Mouse (Mus musculus): Measurements from ENCODE around the gene Cutal. TPM values are rescaled to one million over a fixed set of nuclear protein-coding genes. Genes with fewer than 3 reads are reported as not detected.

Cutal gene
- polyA plus RNA-seq, 1 experiment from 2014 or later, result 10.1 TPM

- Histone ChIP-seq H3K4me3 (replicated peaks) (no peak overlapping the region), H3K4me2 (no peak overlapping the region), H3K27me3 (peaks cover 4% of the 10 kb centered on the region), H3K36me3 (peaks cover 33% of the 10 kb centered on the region), H3K9me3 (replicated peaks) (no peaks in the 10 kb centered on the region), H3K4me1 (peaks cover 23% of the 10 kb centered on the region), H3K27ac (no peak overlapping the region), H3K9ac (no peak overlapping the region)
- WGBS, result 42% methylated on average over 12 of the region's 12 CpGs
- no peak for ATAC-seq (replicated peaks; ENCODE audit: low FRiP score)
Measured at GRCm38 (mm10) chr2:34906861-34907604, 32.8 kb downstream of the Cutal start.

- 93% methylated on average over 4 of the region's 4 CpGs for WGBS
- no peak for ATAC-seq (replicated peaks; ENCODE audit: low FRiP score)
- no peak overlapping the region for H3K27ac ChIP-seq
- no peak overlapping the region for H3K9ac ChIP-seq
- peaks cover 37% of the 10 kb centered on the region for H3K4me1 ChIP-seq
- H3K27me3 ChIP-seq, result peaks cover 11% of the 10 kb centered on the region
- H3K4me3 ChIP-seq (replicated peaks), result no peak overlapping the region
- H3K36me3 ChIP-seq, result peaks cover 13% of the 10 kb centered on the region; the same call in 1 of the 2 replicates
- H3K9me3 ChIP-seq (replicated peaks), result no peaks in the 10 kb centered on the region
- H3K4me2 ChIP-seq, result no peak overlapping the region
Measured at GRCm38 (mm10) chr2:34909719-34910118, 35.5 kb downstream of the Cutal start.

GRCm38 (mm10) chr2:34911871-34912270, 37.7 kb downstream of the Cutal start:
- H3K4me1 ChIP-seq, result peaks cover 32% of the 10 kb centered on the region
- H3K27ac ChIP-seq, result 0 out of 2 replicates have a peak overlapping the region, but pooled peaks have one; percentile 29
- ATAC-seq (replicated peaks; ENCODE audit: low FRiP score), result no peak
- 63% methylated on average over 5 of the region's 5 CpGs for WGBS
- peak overlapping the region; percentile 93 for H3K4me2 ChIP-seq
- H3K36me3 ChIP-seq, result peaks cover 13% of the 10 kb centered on the region; the same call in 1 of the 2 replicates
- peak overlapping the region; percentile 62 for H3K4me3 ChIP-seq (replicated peaks)
- peaks cover 11% of the 10 kb centered on the region for H3K27me3 ChIP-seq
- no peaks in the 10 kb centered on the region for H3K9me3 ChIP-seq (replicated peaks)
- H3K9ac ChIP-seq, result peak overlapping the region; percentile 24; the same call in 1 of the 2 replicates

- ATAC-seq (replicated peaks; ENCODE audit: low FRiP score), result no peak
- Histone ChIP-seq H3K4me1 (peaks cover 31% of the 10 kb centered on the region), H3K4me2 (peak overlapping the region; percentile 93), H3K4me3 (replicated peaks) (peak overlapping the region; percentile 62), H3K9me3 (replicated peaks) (no peaks in the 10 kb centered on the region), H3K9ac (peak overlapping the region; percentile 65), H3K27me3 (peaks cover 11% of the 10 kb centered on the region), H3K36me3 (peaks cover 13% of the 10 kb centered on the region; the same call in 1 of the 2 replicates), H3K27ac (peak overlapping the region; percentile 63)
- 34% methylated on average over 7 of the region's 7 CpGs for WGBS
Measured at GRCm38 (mm10) chr2:34912613-34913012, 38.4 kb downstream of the Cutal start.

GRCm38 (mm10) chr2:34913218-34914068, 39.2 kb downstream of the Cutal start, which contains the start of gene Phf19:
Phf19 (minus strand) TSS chr2:34914026.
- peak within 1 kb of the TSS; percentile 65 for H3K9ac ChIP-seq
- peaks cover 11% of the 10 kb centered on the region for H3K27me3 ChIP-seq
- peak within 1 kb of the TSS; percentile 63 for H3K27ac ChIP-seq
- ATAC-seq (replicated peaks; ENCODE audit: low FRiP score), result peak; percentile 61
- H3K4me1 ChIP-seq, result peaks cover 31% of the 10 kb centered on the region
- under 1% methylated on average over 59 of the region's 64 CpGs for WGBS
- no peaks in the 10 kb centered on the region for H3K9me3 ChIP-seq (replicated peaks)
- H3K36me3 ChIP-seq, result peaks cover 13% of the 10 kb centered on the region; the same call in 1 of the 2 replicates
- H3K4me2 ChIP-seq, result peak within 1 kb of the TSS; percentile 93
- H3K4me3 ChIP-seq (replicated peaks), result peak within 1 kb of the TSS; percentile 62

- Histone ChIP-seq H3K4me3 (replicated peaks) (peak overlapping the region; percentile 62), H3K4me2 (peak overlapping the region; percentile 93), H3K9ac (peak overlapping the region; percentile 65), H3K4me1 (peaks cover 31% of the 10 kb centered on the region), H3K27me3 (peaks cover 11% of the 10 kb centered on the region), H3K36me3 (peaks cover 8% of the 10 kb centered on the region; the same call in 1 of the 2 replicates), H3K27ac (peak overlapping the region; percentile 63), H3K9me3 (replicated peaks) (no peaks in the 10 kb centered on the region)
- peak; percentile 62 for ATAC-seq (replicated peaks; ENCODE audit: low FRiP score)
- WGBS, result 2% methylated on average over 42 of the region's 50 CpGs
Measured at GRCm38 (mm10) chr2:34914069-34914822, 40.0 kb downstream of the Cutal start.

GRCm38 (mm10) chr2:34914823-34915082, 40.6 kb downstream of the Cutal start:
- peak overlapping the region; percentile 63 for H3K27ac ChIP-seq

GRCm38 (mm10) chr2:34915103-34915502, 40.9 kb downstream of the Cutal start:
- H3K9ac ChIP-seq, result no peak overlapping the region
- WGBS, result 47% methylated on average over 2 of the region's 2 CpGs
- peak overlapping the region; percentile 93 for H3K4me2 ChIP-seq
- peak overlapping the region; percentile 62; the same call in 1 of the 2 replicates for H3K4me3 ChIP-seq (replicated peaks)
- H3K27ac ChIP-seq, result peak overlapping the region; percentile 63
- peaks cover 31% of the 10 kb centered on the region for H3K4me1 ChIP-seq
- peaks cover 11% of the 10 kb centered on the region for H3K27me3 ChIP-seq
- H3K9me3 ChIP-seq (replicated peaks), result no peaks in the 10 kb centered on the region
- no peak for ATAC-seq (replicated peaks; ENCODE audit: low FRiP score)
- peaks cover under 1% of the 10 kb centered on the region; the same call in 1 of the 2 replicates for H3K36me3 ChIP-seq

More at GRCm38 (mm10) chr2:34914823-34915082, 40.6 kb downstream of the Cutal start:
- Histone ChIP-seq H3K4me1 (peaks cover 31% of the 10 kb centered on the region), H3K36me3 (peaks cover 4% of the 10 kb centered on the region; the same call in 1 of the 2 replicates), H3K27me3 (peaks cover 11% of the 10 kb centered on the region), H3K4me3 (replicated peaks) (peak overlapping the region; percentile 62; the same call in 1 of the 2 replicates), H3K9ac (no peak overlapping the region), H3K9me3 (replicated peaks) (no peaks in the 10 kb centered on the region), H3K4me2 (peak overlapping the region; percentile 93)
- ATAC-seq (replicated peaks; ENCODE audit: low FRiP score), result 0 out of 2 replicates have a peak, but pooled peaks have one; percentile 23
- 10% methylated on average over 2 of the region's 2 CpGs for WGBS

- no peak overlapping the region for H3K9ac ChIP-seq
- no peaks in the 10 kb centered on the region for H3K27me3 ChIP-seq
- ATAC-seq (replicated peaks; ENCODE audit: low FRiP score), result no peak
- H3K36me3 ChIP-seq, result no peaks in the 10 kb centered on the region
- H3K4me1 ChIP-seq, result peaks cover under 1% of the 10 kb centered on the region; the same call in 1 of the 2 replicates
- 38% methylated on average over 2 of the region's 2 CpGs for WGBS
- H3K4me2 ChIP-seq, result no peak overlapping the region
- H3K4me3 ChIP-seq (replicated peaks), result no peak overlapping the region
- H3K27ac ChIP-seq, result no peak overlapping the region
- H3K9me3 ChIP-seq (replicated peaks), result no peaks in the 10 kb centered on the region
Measured at GRCm38 (mm10) chr2:34920144-34920543, 45.9 kb downstream of the Cutal start.

- Histone ChIP-seq H3K9me3 (replicated peaks) (no peaks in the 10 kb centered on the region), H3K36me3 (no peaks in the 10 kb centered on the region), H3K4me2 (no peak overlapping the region), H3K4me1 (no peaks in the 10 kb centered on the region), H3K9ac (no peak overlapping the region), H3K27me3 (no peaks in the 10 kb centered on the region), H3K4me3 (replicated peaks) (no peak overlapping the region), H3K27ac (no peak overlapping the region)
- whole genome bisulfite sequencing, result 13% methylated on average over 2 of the region's 2 CpGs
- no peak for ATAC-seq (replicated peaks; ENCODE audit: low FRiP score)
Measured at GRCm38 (mm10) chr2:34922729-34923128, 48.5 kb downstream of the Cutal start.

GRCm38 (mm10) chr2:34927320-34927719, 53.1 kb downstream of the Cutal start:
- Histone ChIP-seq H3K4me3 (replicated peaks) (no peak overlapping the region), H3K9ac (no peak overlapping the region), H3K27ac (no peak overlapping the region), H3K4me2 (no peak overlapping the region), H3K36me3 (no peaks in the 10 kb centered on the region), H3K27me3 (no peaks in the 10 kb centered on the region), H3K4me1 (no peaks in the 10 kb centered on the region), H3K9me3 (replicated peaks) (no peaks in the 10 kb centered on the region)
- no peak for ATAC-seq (replicated peaks; ENCODE audit: low FRiP score)
- 59% methylated on average over 5 of the region's 5 CpGs for WGBS
